Mouse (Mus musculus) cerebellum, postnatal 4 days (tissue): ENCODE measurements around the gene Btbd7.

Experiments
- DNase-seq, 2 experiments: peaks; one replicate each; pipeline ENCODE4 v3.0.0; 2022; ENCODE audit warnings: low spot score in 2 of 2, mixed read lengths in 1 of 2

The Btbd7 gene

DNA sequence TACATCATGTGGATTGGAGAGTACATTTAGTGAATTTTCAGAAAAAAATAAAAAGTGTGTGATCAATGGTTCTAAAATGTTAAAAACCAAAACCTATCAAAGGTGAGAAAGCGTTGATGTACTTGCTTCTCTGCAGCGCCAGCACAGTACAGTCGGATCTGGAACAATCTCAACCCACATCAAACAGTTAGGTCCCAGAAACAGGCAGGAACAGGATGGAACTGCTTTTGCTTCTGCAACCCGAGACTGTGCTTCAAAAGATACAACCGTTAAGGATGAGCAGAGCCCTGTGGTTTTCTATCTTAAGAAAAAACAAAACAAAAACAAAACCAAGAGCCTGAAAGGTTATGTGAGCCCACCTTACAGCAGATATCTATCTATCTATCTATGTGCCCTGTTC lies 95.4 kb downstream of the Btbd7 start:
- no peak for DNase-seq

DNA sequence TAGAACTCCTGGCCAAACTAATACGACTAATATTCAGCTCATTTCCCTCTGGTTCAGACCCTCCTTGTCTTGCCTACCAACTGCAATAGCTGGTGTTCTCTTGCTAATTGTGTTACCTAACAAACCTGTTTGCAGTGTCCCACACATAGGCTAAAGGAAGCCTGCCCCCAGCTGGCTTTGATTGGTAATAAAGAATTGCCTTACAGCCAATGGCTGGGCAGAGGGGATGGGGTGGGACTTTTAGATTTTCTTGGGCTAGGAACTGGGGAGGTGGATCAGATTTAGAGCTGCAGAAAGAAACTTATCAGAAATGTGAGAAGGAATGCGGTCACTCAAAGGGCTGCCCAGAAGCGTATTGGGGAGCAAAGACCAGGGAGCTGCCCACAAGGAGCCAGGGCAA lies 98.8 kb downstream of the Btbd7 start:
- DNase-seq, result no peak

GRCm38 (mm10) chr12:102778151-102778550 lies 100.1 kb downstream of the Btbd7 start:
- no peak for DNase-seq

- no peak for DNase-seq
These were observed 102.2 kb downstream of the Btbd7 start for GRCm38 (mm10) chr12:102776035-102776434.

- DNase-seq, result no peak
These were observed 105.6 kb downstream of the Btbd7 start for GRCm38 (mm10) chr12:102772676-102773075.

DNA sequence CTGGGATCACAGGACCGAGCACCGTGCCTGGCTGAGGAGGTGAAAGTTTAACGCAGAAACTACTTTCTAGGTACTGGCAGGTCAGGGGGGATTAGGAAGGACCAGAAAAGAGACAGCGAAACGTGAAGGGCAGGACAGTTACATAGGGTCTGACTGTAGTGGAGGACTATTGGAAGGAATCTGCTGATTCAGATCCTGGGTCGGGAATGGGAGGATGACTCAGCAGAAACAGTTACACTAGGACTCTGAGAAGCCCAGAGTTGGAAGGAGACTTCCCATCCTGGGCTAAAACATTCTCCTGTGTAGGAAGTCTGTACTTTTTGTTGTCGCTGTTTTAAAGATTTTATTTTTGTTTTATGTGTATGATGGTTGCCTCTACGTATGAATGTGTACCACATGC lies 106.7 kb downstream of the Btbd7 start:
- DNase-seq, result no peak

DNA sequence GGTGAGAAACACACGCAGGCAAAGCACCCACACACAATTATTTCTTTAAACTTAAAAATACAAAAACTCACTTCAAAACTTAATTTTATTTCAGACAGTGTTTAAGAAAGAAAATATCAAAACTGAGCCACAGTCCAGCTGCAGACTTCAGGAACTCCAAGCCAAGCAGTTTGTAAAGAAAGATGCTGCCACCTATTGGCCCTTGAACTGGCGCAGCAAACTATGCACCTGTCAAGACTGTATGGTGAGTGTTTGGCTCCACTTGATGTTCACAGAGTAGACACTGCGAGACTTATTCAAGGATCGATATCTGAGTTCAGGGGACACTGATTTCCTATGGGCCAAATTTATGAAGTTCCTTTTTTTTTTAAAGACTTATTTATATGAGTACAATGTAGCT lies 109.3 kb downstream of the Btbd7 start:
- no peak for DNase-seq

DNA sequence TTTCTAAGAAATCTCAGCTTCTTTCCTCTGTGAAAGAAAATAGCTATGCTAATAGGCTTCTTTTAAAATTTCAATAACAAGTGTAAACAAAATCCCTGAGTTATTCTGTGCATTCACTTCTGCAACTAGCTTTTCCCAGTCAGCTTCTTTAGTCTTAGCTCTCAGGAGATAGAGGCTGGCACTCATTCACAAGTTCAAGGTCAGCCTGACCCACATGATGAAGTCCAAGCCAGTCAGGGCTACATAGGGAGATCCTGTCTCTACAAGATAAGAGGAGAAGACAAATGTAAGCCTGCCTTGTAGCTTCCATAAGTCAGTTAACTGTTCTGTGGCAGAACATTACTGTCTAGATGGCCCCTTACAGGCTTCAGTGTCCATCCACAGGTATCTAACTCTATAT lies 114.6 kb downstream of the Btbd7 start:
- DNase-seq, result no peak

GRCm38 (mm10) chr12:102761668-102762067 lies 116.6 kb downstream of the Btbd7 start:
- no peak for DNase-seq

DNA sequence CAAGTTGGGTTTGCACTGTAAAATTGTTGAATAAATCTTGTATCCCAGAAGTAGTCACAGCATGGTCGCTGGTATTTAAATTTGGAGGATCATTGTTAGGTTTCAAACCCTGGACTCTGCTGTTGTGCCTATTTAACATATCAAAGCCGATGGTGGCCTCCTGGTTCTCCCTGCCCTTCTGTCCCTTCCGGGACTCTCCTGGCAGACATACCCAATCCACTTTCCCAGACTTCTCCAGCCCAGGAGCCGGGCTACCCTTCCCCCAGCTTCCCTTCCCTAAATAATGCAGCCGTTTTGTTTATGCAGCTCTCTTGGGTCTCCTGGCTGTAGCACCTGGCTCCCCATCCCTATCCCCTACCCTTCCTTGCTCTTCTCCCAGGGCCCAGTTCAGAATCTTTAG lies 119.3 kb downstream of the Btbd7 start:
- no peak for DNase-seq

GRCm38 (mm10) chr12:102758403-102758756 lies 119.9 kb downstream of the Btbd7 start, which contains the start of gene Gm20604:
Gm20604 (minus strand) TSS chr12:102758672.
- DNase-seq, result no peak

GRCm38 (mm10) chr12:102757689-102758402 lies 120.4 kb downstream of the Btbd7 start, which contains the start of the genes Gm28051, Gon7 and Ubr7:
Gm28051 (minus strand) TSS chr12:102757765.
Gon7 (minus strand) TSS chr12:102757803.
Ubr7 (plus strand) TSS chr12:102757967.
- peak; percentile 88 to 94 for DNase-seq

DNA sequence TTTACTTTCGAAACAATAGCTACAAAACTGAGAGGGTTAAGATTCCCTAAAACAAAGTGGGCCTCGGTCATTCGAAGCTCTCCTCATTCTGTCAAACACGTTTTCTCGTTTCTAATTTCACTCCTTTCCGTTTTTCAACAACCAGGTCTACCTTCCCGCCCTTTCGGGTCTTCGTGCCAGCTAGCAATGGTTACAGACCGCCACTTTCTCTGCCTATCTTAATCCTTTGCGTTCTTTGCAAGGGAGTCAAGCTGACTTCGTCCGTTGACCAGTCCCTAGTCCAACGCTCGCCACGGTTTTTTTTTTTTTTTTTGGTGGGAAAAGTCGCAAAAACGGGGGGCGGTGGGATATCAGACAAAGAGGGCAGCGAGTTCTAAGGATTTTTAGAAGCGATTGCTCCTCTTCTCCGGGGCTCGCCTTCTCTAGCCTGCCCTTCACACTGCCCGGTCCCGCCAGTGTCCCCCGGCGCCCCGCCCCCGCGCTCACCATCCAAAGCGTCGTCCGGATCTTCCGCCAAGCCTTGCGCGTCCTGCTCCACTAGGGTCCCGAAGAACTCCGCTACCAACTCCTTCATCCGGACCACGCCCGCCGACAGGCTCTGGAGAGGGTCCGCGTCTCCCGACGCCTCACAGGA lies 121.1 kb downstream of the Btbd7 start:
- no peak for DNase-seq

DNA sequence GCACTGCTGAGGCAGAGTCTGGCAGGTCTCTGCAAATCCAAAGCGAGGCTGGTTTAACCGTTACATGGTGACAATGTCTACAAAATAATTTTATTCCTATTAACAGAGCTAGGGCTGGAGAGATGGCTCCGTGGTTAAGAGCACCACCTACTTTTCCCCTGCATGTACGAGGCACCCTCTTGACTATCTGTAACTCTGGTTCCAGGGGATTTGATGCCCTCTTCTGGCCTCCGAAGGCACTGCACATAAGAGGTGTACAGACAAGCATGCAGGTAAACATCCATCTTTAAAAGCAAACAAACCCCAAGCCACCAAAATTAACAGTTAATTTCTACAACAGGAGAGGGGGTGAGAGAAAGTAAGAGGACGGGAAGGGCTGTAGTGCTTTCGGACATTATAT lies 122.0 kb downstream of the Btbd7 start:
- DNase-seq, result peak in 1 of 2 experiments; percentile 36

DNA sequence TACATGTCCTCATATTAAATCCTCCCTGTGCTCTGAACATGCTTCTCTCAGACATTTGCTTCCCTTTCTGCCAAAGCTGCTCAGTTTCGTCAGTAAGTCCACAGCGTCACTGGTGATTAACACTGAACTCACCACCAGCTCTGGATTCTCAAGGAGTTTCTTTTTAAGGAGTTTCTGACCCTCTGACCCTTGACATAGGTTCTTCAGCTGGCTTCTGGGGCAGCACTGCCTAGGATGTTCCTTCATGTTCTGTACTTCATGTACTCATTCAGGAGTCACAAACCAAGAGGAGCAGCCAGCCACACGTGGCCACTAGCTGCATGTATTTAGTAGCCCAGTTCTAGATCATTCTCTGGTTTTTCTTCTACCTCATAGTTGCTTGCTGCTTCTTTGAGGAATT lies 130.0 kb downstream of the Btbd7 start:
- no peak for DNase-seq

DNA sequence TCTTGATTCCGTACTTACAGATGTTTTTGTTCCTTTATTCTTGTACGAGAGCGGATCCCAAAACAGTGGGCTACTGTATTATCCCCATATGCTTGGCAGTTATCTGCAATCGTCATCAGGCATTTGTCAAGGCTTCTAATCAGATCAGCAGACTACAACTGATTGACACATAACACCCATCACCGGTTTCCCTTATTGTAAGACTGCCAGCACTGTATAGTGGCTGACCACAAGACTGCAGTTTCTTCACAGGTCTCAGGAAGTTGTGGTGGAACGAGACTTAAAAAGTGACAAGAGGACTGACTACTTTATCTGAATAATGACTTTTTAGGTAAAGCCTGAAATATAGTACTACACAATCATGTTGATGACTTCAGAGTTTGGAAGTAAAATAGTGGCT lies 133.4 kb downstream of the Btbd7 start:
- no peak for DNase-seq

DNA sequence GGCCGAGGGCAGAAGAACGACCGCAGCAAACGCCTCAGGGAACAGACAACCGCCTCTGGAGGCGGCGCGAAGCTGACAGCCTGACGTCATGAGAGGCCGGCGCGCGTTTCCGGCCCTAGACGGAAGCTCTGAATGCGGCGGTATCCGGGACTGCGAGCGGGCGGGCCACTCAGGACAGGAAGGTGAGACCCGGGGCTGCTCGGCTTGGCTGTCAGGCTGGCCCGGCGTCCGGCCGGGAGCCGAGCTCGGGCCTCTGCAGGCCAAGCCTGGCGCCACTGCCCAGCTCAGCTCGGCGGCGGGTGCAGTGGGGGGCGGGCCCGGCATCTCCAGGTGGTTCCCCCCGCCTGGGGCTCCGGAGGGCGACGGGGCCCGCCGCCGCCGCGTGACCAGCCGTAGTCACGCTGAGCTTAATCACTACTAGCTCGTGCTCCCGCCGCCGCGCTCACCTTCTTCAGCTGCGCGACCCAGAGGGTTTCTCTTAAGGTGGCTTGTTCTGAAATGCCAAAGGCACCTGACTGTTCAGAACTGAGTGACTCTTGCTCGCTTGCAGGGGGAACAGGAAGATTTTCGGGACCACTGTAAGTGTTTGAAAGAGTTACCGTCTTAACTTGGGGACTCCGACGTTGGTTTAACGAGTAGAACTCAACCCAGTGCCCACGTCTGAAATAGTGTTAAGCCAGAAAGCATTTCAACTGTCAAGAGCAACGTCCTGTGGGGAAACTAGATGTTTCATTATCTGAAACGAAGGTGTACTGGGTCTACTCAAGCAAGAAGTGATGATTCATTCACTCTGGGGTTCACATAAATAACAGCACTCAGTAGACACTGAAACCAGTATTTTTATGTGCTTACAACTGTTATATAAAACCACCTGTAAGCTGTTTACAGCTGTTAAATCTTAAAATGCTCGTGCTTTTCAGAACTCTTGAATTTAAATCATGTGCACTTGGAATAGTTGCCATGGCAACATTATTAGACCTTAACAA lies 134.4 kb downstream of the Btbd7 start, which contains the start of the genes Moap1 and Tmem251:
Gene Moap1, minus strand, starts transcription at position 73 of the 986 bp plus-strand sequence.
Gene Tmem251, plus strand, starts transcription at position 174 of the 986 bp plus-strand sequence.
- peak; percentile 80 to 82 for DNase-seq

- DNase-seq, result no peak
These were observed 135.2 kb downstream of the Btbd7 start for GRCm38 (mm10) chr12:102743036-102743588.

- DNase-seq, result no peak
These were observed 136.2 kb downstream of the Btbd7 start for GRCm38 (mm10) chr12:102742056-102742455.

DNA sequence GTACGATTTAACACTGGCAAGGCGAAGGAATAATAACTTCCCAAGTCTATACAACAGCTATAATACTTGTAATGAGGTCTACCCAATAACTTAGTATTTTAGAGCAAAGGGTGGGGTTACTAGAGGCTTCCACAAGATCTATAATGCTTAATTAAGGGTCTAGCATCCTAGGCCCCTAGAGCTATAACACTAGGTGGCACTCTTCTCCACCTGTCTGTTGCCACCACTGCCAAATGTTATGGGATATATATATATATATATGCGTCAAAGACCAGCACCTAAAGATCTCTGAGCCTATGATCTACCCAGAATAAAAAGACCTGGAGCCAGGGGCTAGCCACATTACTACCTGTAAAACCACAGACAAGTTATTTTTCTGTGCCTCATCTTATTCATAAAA lies 138.0 kb downstream of the Btbd7 start:
- no peak for DNase-seq

- DNase-seq, result no peak
These were observed 139.2 kb downstream of the Btbd7 start for GRCm38 (mm10) chr12:102739096-102739495.

DNA sequence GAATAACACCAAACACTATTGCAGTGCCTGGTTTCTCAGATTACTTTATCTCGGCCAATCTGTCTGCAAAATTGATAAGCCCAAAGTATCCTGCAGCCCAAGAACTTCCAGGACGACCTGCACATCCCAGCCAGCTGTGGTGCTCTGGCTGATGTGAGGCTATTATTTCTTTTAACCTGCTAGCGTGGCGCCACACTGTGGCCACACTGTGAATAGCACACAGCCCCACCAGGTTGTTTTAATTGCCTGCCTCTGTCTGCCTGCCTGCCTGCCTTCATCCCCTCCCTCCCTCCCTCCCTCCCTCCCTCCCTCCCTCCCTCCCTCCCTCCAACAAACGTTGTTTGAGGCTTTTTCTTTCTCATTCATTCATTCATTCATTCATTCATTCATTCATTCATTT lies 144.9 kb downstream of the Btbd7 start:
- DNase-seq, result peak in 1 of 2 experiments; percentile 53
